Mouse (Mus musculus) small intestine, adult 2 months (tissue): ENCODE measurements around the gene Gbp10. TPM values are rescaled to one million over a fixed set of nuclear protein-coding genes. Genes with fewer than 3 reads are reported as not detected.
"Not testable (repeated sequence)": the region's sequence is repeated elsewhere in the genome, so short reads cannot be mapped to it uniquely, and the experiment has no call there.

Experiments used
- H3K27ac ChIP-seq: fragments of 200-500 bp; 2 replicates; pipeline ENCODE4 v1.5.1; 2012; ENCODE audit warnings: low read depth, low read length, control low read depth, inconsistent platforms; ENCODE audit not compliant: insufficient read depth
- H3K27me3 ChIP-seq: fragments of 200-500 bp; 2 replicates; pipeline ENCODE4 v1.6.1; 2012; ENCODE audit warnings: mild to moderate bottlenecking, moderate library complexity, low read length, inconsistent platforms; ENCODE audit not compliant: control insufficient read depth, insufficient read depth
- H3K36me3 ChIP-seq: fragments of 200-500 bp; 2 replicates; pipeline ENCODE4 v1.6.1; 2012; ENCODE audit warnings: mild to moderate bottlenecking, low read length, control low read depth, inconsistent platforms; ENCODE audit not compliant: control insufficient read depth, insufficient read depth
- H3K4me1 ChIP-seq: fragments of 200-500 bp; 2 replicates; pipeline ENCODE4 v1.6.1; 2012; ENCODE audit warnings: low read length, inconsistent platforms, mixed read lengths; ENCODE audit not compliant: control insufficient read depth, insufficient read depth, insufficient read length
- H3K4me3 ChIP-seq: fragments of 200-500 bp; 2 replicates; pipeline ENCODE4 v1.5.1; 2012; ENCODE audit warnings: low read depth, mild to moderate bottlenecking, control low read depth, inconsistent platforms, low read length, moderate library complexity
- CTCF ChIP-seq: fragments of 200-500 bp; IDR thresholded peaks from 2 replicates; pipeline ENCODE4 v1.5.1; 2012; ENCODE audit warnings: low read depth, mild to moderate bottlenecking, control low read depth, inconsistent platforms, low read length, moderate library complexity, mixed read lengths; ENCODE audit not compliant: insufficient replicate concordance, insufficient read length; ENCODE audit errors: extremely low read depth
- POLR2A ChIP-seq: fragments of 200-500 bp; IDR thresholded peaks from 2 replicates; pipeline ENCODE4 v1.6.1; 2012; ENCODE audit warnings: low read depth, mild to moderate bottlenecking, control low read depth, inconsistent platforms, low read length, moderate library complexity
- WGBS: fragments of 180-500 bp; shearing (Covaris S2); methylation state at CpG from one replicate; pipeline ENCODE4 v1.1.7; 2018; 5-methylcytosine and 5-hydroxymethylcytosine counted together
- polyA plus RNA-seq: library from polyadenylated mRNA; depleted of rRNA; stranded (reverse); fragments of >200 nt; gene quantifications from 2 replicates; pipeline ENCODE4 v1.2.3, GENCODE M21; 2012; rRNA removed

Gene Gbp10
- polyA plus RNA-seq, 1 experiment, result 0.08 TPM

DNA sequence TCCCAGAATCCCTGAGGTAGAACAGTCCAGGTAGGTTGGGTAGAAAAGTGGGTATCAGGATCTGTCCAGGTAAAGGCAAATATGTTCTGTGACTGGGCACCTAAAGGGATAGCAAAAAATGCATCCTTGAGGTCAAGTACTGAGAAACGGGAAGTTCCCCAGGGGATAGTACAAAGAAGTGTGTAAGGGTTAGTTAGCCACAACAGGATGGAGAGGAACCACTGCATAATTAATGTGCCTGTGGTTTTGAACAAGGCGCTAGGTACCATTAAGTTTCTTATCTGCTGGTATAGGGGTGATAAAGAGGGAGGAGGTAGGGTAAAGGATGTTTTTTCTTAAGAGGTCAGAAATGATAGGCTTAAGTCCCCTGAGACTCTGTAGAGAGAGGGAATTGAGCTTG lies 46.8 kb downstream of the Gbp10 start:
- not testable (repeated sequence) for H3K27me3 ChIP-seq, H3K4me1 ChIP-seq, H3K27ac ChIP-seq, H3K36me3 ChIP-seq, H3K4me3 ChIP-seq
- WGBS, result 49% methylated on average over 2 of the region's 2 CpGs

DNA sequence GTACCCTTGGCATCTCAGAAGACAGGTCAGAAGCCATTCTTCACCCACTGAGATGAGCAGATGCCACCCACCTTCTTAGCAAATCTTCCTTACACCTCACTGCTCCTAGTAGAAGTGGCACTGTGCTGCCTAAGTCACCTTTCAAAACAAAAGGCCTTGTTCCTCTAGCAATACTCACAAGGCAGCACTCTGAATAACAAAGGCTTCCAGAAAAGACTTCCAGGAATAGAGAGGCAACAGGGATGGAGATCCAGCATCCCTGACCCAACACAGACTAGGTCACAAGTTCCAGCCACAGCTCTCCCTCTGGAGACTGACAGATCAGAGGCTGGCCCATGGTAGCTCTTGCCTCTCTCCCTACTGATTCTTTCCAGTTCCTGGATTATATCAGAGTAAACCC lies 57.9 kb downstream of the Gbp10 start:
- Histone ChIP-seq H3K36me3 (no peaks in the 10 kb centered on the region), H3K27ac (no peak overlapping the region), H3K27me3 (no peaks in the 10 kb centered on the region), H3K4me3 (no peak overlapping the region), H3K4me1 (no peaks in the 10 kb centered on the region)
- no peak for TF ChIP-seq CTCF
- no peak for TF ChIP-seq POLR2A

Other genes with a start within 250 kb of the Gbp10 start
- gene Gbp9, start 100.0 kb downstream of the Gbp10 start, polyA plus RNA-seq, result 0.66 and 1.3 TPM in 2 replicates
- 1.3 and 2.7 TPM in 2 replicates for gene Gbp8, start 100.0 kb downstream of the Gbp10 start, polyA plus RNA-seq
- gene Gbp4, start 99.9 kb downstream of the Gbp10 start, polyA plus RNA-seq, result 3.3 and 4.9 TPM in 2 replicates
- gene Gm43302, start 54.2 kb upstream of the Gbp10 start, polyA plus RNA-seq, result 0.30 and 1.1 TPM in 2 replicates
- 1.0 and 3.2 TPM in 2 replicates for gene Gbp6, start 54.2 kb upstream of the Gbp10 start, polyA plus RNA-seq
- 8.3 and 19.6 TPM in 2 replicates for gene Lrrc8b, start 176.2 kb upstream of the Gbp10 start, polyA plus RNA-seq